Mouse (Mus musculus): ENCODE results near the gene Mob4. TPM values are rescaled to one million over a fixed set of nuclear protein-coding genes. Genes with fewer than 3 reads are reported as not detected.
"Not testable (repeated sequence)": the region's sequence is repeated elsewhere in the genome, so short reads cannot be mapped to it uniquely, and the experiment has no call there.

Gene Mob4
- polyA plus RNA-seq, 1 experiment from 2014 or later = 163 TPM

GRCm38 (mm10) chr1:55123561-55123960 lies 7.5 kb upstream of the Mob4 start:
- H3K27ac ChIP-seq (ENCODE audit: low read depth, low read length) = no peak overlapping the region
- no peak for ATAC-seq (replicated peaks; ENCODE audit: low FRiP score)
- no peak overlapping the region for H3K4me3 ChIP-seq (ENCODE audit: low read depth, low read length)

DNA sequence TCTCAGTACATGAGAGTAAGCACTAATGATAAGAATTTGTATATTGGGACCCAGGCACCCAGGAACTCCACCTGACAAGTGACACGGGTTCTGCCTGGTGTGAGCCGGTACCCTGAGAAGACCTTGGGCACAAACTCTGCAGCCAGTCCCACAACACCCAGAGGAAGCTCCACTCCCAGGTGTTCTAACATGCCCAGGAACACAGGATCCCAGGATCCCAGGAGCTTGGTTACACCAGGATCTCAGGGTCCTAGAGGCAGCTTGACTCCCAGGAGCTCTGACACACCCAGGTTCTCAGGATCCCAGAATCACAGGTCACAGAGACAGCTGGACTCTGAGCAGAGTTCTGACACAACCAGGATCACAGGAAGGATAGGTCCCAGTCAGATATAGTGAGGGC lies 6.9 kb upstream of the Mob4 start:
- H3K27ac ChIP-seq (ENCODE audit: low read depth, low read length); H3K4me2 ChIP-seq (ENCODE audit: low read depth, low read length, severe bottlenecking); H3K9ac ChIP-seq (ENCODE audit: low read length); H3K9me3 ChIP-seq (ENCODE audit: control insufficient read depth, low read length); ATAC-seq (replicated peaks; ENCODE audit: low FRiP score); H3K4me1 ChIP-seq (replicated peaks; ENCODE audit: control insufficient read depth, insufficient read depth, low read length); H3K4me3 ChIP-seq (ENCODE audit: low read depth, low read length); DNase-seq (ENCODE audit: low spot score); H3K27me3 ChIP-seq (ENCODE audit: control insufficient read depth, insufficient read depth, low read length); H3K36me3 ChIP-seq (ENCODE audit: control insufficient read depth, insufficient read depth, low read length): not testable (repeated sequence)
- 93% methylated on average over 2 of the region's 2 CpGs for WGBS

More at GRCm38 (mm10) chr1:55123561-55123960, 7.5 kb upstream of the Mob4 start:
- Histone ChIP-seq H3K27me3 (ENCODE audit: control insufficient read depth, insufficient read depth, low read length) (no peaks in the 10 kb centered on the region), H3K9ac (ENCODE audit: low read length) (no peak overlapping the region), H3K9me3 (ENCODE audit: control insufficient read depth, low read length) (no peaks in the 10 kb centered on the region), H3K36me3 (ENCODE audit: control insufficient read depth, insufficient read depth, low read length) (no peaks in the 10 kb centered on the region), H3K4me1 (replicated peaks; ENCODE audit: control insufficient read depth, insufficient read depth, low read length) (no peaks in the 10 kb centered on the region), H3K4me2 (ENCODE audit: low read depth, low read length, severe bottlenecking) (no peak overlapping the region)
- DNase-seq (ENCODE audit: low spot score) = no peak
- 95% methylated on average over 2 of the region's 2 CpGs for WGBS

DNA sequence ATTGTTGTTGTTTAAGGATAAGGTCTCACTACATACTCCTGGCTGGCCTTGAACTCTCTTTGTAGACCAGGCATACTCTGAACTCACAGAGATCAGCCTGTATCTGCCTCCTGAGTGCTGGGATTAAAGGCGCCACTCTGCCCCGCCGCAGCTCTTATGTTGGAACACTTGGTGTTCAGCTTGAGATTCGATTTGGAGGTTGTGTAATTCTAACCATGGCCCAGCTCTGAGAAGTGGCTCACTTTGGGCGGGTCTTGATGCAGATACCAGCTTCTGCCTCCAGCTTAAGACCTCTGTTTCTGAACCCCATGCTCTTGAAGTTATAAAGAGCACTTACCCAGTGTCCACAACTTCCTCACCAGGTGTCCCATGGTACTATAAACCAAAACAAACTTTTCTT lies 1.3 kb upstream of the Mob4 start:
- H3K4me2 ChIP-seq (ENCODE audit: low read depth, low read length, severe bottlenecking) = no peak overlapping the region
- no peaks in the 10 kb centered on the region for H3K27me3 ChIP-seq (ENCODE audit: control insufficient read depth, insufficient read depth, low read length)
- H3K4me1 ChIP-seq (replicated peaks; ENCODE audit: control insufficient read depth, insufficient read depth, low read length) = 0 out of 2 replicates have a peak, but pooled peaks cover 3% of the 10 kb centered on the region
- WGBS = 92% methylated on average over 5 of the region's 5 CpGs
- no peak for DNase-seq (ENCODE audit: low spot score)
- no peak for ATAC-seq (replicated peaks; ENCODE audit: low FRiP score)
- H3K9ac ChIP-seq (ENCODE audit: low read length) = no peak overlapping the region
- no peaks in the 10 kb centered on the region for H3K9me3 ChIP-seq (ENCODE audit: control insufficient read depth, low read length)
- no peaks in the 10 kb centered on the region for H3K36me3 ChIP-seq (ENCODE audit: control insufficient read depth, insufficient read depth, low read length)
- H3K4me3 ChIP-seq (ENCODE audit: low read depth, low read length) = no peak overlapping the region
- H3K27ac ChIP-seq (ENCODE audit: low read depth, low read length) = no peak overlapping the region

GRCm38 (mm10) chr1:55130190-55130916 lies 678 bp upstream of the Mob4 start:
- no peaks in the 10 kb centered on the region for H3K9me3 ChIP-seq (ENCODE audit: control insufficient read depth, low read length)
- no peaks in the 10 kb centered on the region for H3K27me3 ChIP-seq (ENCODE audit: control insufficient read depth, insufficient read depth, low read length)
- H3K4me2 ChIP-seq (ENCODE audit: low read depth, low read length, severe bottlenecking) = peak overlapping the region; percentile 67
- 0 out of 2 replicates have a peak, but pooled peaks cover 3% of the 10 kb centered on the region for H3K4me1 ChIP-seq (replicated peaks; ENCODE audit: control insufficient read depth, insufficient read depth, low read length)
- no peak for DNase-seq (ENCODE audit: low spot score)
- peak overlapping the region; percentile 70 for H3K27ac ChIP-seq (ENCODE audit: low read depth, low read length)
- WGBS = 75% methylated on average over 10 of the region's 10 CpGs
- H3K9ac ChIP-seq (ENCODE audit: low read length) = peak overlapping the region; percentile 59
- no peaks in the 10 kb centered on the region for H3K36me3 ChIP-seq (ENCODE audit: control insufficient read depth, insufficient read depth, low read length)
- no peak for ATAC-seq (replicated peaks; ENCODE audit: low FRiP score)
- peak overlapping the region; percentile 81 for H3K4me3 ChIP-seq (ENCODE audit: low read depth, low read length)

DNA sequence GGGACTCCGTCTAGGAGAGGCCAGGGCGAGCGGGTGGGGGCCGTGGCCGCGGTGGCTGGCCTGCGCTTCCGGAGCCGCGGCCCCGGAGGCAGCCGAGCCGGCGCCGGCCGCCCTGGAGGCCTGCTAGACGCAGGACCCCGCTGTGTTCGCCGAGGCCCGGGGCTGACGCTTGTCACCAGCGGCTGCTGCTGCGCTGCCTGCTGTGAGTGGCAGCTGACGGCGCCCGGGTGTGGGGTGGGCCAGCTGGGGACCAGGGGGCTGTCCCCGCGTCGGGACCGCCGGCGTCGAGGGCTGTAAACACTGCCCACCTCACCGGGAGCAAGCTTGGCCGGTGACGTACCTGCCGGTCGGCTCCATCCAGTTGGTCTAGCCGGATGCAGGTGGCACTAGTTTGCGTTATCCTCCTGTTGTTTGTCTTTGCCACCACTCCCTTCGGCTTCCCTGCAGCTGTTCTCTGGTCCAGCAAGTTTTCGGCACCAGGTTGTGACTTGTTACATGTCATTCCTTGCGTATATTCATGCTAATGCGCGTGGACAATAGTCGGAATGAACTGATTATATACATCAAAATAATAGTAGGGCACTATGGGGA lies 488 bp downstream of the Mob4 start:
- Histone ChIP-seq H3K27ac (ENCODE audit: low read depth, low read length) (peak overlapping the region; percentile 95), H3K9me3 (ENCODE audit: control insufficient read depth, low read length) (no peaks in the 10 kb centered on the region), H3K4me3 (ENCODE audit: low read depth, low read length) (peak overlapping the region; percentile 81), H3K4me1 (replicated peaks; ENCODE audit: control insufficient read depth, insufficient read depth, low read length) (0 out of 2 replicates have a peak, but pooled peaks cover 3% of the 10 kb centered on the region), H3K4me2 (ENCODE audit: low read depth, low read length, severe bottlenecking) (peak overlapping the region; percentile 67), H3K27me3 (ENCODE audit: control insufficient read depth, insufficient read depth, low read length) (no peaks in the 10 kb centered on the region), H3K9ac (ENCODE audit: low read length) (peak overlapping the region; percentile 95), H3K36me3 (ENCODE audit: control insufficient read depth, insufficient read depth, low read length) (no peaks in the 10 kb centered on the region)
- WGBS = 0% methylated on average over 47 of the region's 47 CpGs
- DNase-seq (ENCODE audit: low spot score) = no peak
- ATAC-seq (replicated peaks; ENCODE audit: low FRiP score) = peak; percentile 82

GRCm38 (mm10) chr1:55132308-55132707 lies 1.3 kb downstream of the Mob4 start:
- H3K27me3 ChIP-seq (ENCODE audit: control insufficient read depth, insufficient read depth, low read length) = no peaks in the 10 kb centered on the region
- H3K9ac ChIP-seq (ENCODE audit: low read length) = peak overlapping the region; percentile 95
- H3K4me1 ChIP-seq (replicated peaks; ENCODE audit: control insufficient read depth, insufficient read depth, low read length) = 0 out of 2 replicates have a peak, but pooled peaks cover 3% of the 10 kb centered on the region
- H3K36me3 ChIP-seq (ENCODE audit: control insufficient read depth, insufficient read depth, low read length) = no peaks in the 10 kb centered on the region
- DNase-seq (ENCODE audit: low spot score) = no peak
- no peak overlapping the region for H3K27ac ChIP-seq (ENCODE audit: low read depth, low read length)
- no peaks in the 10 kb centered on the region for H3K9me3 ChIP-seq (ENCODE audit: control insufficient read depth, low read length)
- H3K4me2 ChIP-seq (ENCODE audit: low read depth, low read length, severe bottlenecking) = peak overlapping the region; percentile 67
- peak overlapping the region; percentile 81 for H3K4me3 ChIP-seq (ENCODE audit: low read depth, low read length)
- WGBS = 85% methylated on average over 4 of the region's 4 CpGs
- no peak for ATAC-seq (replicated peaks; ENCODE audit: low FRiP score)

GRCm38 (mm10) chr1:55133173-55133572 lies 2.1 kb downstream of the Mob4 start:
- no peak overlapping the region for H3K4me2 ChIP-seq (ENCODE audit: low read depth, low read length, severe bottlenecking)

DNA sequence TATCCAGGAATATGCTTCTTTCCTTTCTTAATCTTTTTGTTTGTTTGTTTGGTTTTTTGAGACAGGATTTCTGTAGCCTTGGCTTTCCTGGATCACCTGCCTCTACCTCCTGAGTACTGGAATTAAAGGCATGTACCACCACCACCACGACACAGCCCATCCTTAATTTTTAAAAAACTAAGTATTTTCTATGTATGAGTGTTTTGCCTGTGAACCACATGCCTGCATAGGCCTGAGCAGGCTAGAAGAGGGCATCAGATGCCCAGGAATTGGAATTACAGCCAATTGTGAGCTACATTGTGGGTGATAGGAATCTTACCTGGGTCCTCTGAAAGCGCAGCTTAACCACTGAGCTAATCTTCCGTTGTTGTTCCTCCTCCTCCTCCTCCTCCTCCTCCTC lies 3.3 kb downstream of the Mob4 start:
- H3K4me2 ChIP-seq (ENCODE audit: low read depth, low read length, severe bottlenecking) = no peak overlapping the region
- 90% methylated on average over 3 of the region's 3 CpGs for WGBS
- H3K9me3 ChIP-seq (ENCODE audit: control insufficient read depth, low read length) = no peaks in the 10 kb centered on the region

More at GRCm38 (mm10) chr1:55133173-55133572, 2.1 kb downstream of the Mob4 start:
- 0 out of 2 replicates have a peak, but pooled peaks cover 3% of the 10 kb centered on the region for H3K4me1 ChIP-seq (replicated peaks; ENCODE audit: control insufficient read depth, insufficient read depth, low read length)
- H3K4me3 ChIP-seq (ENCODE audit: low read depth, low read length) = no peak overlapping the region
- DNase-seq (ENCODE audit: low spot score) (no peak), ATAC-seq (replicated peaks; ENCODE audit: low FRiP score) (no peak)
- 79% methylated on average over 2 of the region's 2 CpGs for WGBS
- no peak overlapping the region for H3K9ac ChIP-seq (ENCODE audit: low read length)
- H3K9me3 ChIP-seq (ENCODE audit: control insufficient read depth, low read length) = no peaks in the 10 kb centered on the region
- no peak overlapping the region for H3K27ac ChIP-seq (ENCODE audit: low read depth, low read length)
- H3K36me3 ChIP-seq (ENCODE audit: control insufficient read depth, insufficient read depth, low read length) = no peaks in the 10 kb centered on the region
- H3K27me3 ChIP-seq (ENCODE audit: control insufficient read depth, insufficient read depth, low read length) = no peaks in the 10 kb centered on the region

More for the DNA sequence above, 3.3 kb downstream of the Mob4 start:
- H3K9ac ChIP-seq (ENCODE audit: low read length) = no peak overlapping the region
- no peaks in the 10 kb centered on the region for H3K36me3 ChIP-seq (ENCODE audit: control insufficient read depth, insufficient read depth, low read length)
- 0 out of 2 replicates have a peak, but pooled peaks cover 3% of the 10 kb centered on the region for H3K4me1 ChIP-seq (replicated peaks; ENCODE audit: control insufficient read depth, insufficient read depth, low read length)
- ATAC-seq (replicated peaks; ENCODE audit: low FRiP score) (no peak), DNase-seq (ENCODE audit: low spot score) (no peak)
- H3K27me3 ChIP-seq (ENCODE audit: control insufficient read depth, insufficient read depth, low read length) = no peaks in the 10 kb centered on the region
- no peak overlapping the region for H3K4me3 ChIP-seq (ENCODE audit: low read depth, low read length)
- no peak overlapping the region for H3K27ac ChIP-seq (ENCODE audit: low read depth, low read length)
